Mouse (Mus musculus): ENCODE data around the gene Dus3l.

- TF ChIP-seq CTCF (conservative IDR thresholded peaks at IDR 0.05; ENCODE audit: low read length) (no peak), POU5F1 (IDR thresholded peaks at IDR 0.05; ENCODE audit: borderline replicate concordance, low read length) (no peak)
Measured at GRCm38 (mm10) chr17:56761077-56761476, 3.5 kb upstream of the Dus3l start.
